Mouse (Mus musculus) intestine, embryonic 14.5 days (tissue): ENCODE results near the gene Prps1. TPM values are rescaled to one million over a fixed set of nuclear protein-coding genes. Genes with fewer than 3 reads are reported as not detected.
A peak's percentile ranks its signal among the peaks of the same experiment; 100 is the strongest.
"Not testable (repeated sequence)": the region's sequence is repeated elsewhere in the genome, so short reads cannot be mapped to it uniquely, and the experiment has no call there.

Experiments
- ATAC-seq: fragments of 200-750 bp; cut with Nextera tagmentation; replicated peaks from 2 replicates; pipeline ENCODE4 v1.8.0; 2017; ENCODE audit warnings: low read depth, moderate number of reproducible peaks, moderate TSS enrichment, moderate library complexity; ENCODE audit not compliant: low FRiP score, low TSS enrichment
- DNase-seq: peaks from one replicate; pipeline ENCODE4 v3.0.0-alpha.2; 2018; ENCODE audit warnings: low spot score
- H3K27ac ChIP-seq: fragments of 300-500 bp; sonication (generic); 2 replicates; pipeline ENCODE4 v1.5.1; 2014; ENCODE audit warnings: low read depth, mild to moderate bottlenecking, control low read depth
- H3K27me3 ChIP-seq: fragments of 300-500 bp; sonication (generic); replicated peaks from 2 replicates; pipeline ENCODE4 v1.6.1; 2014; ENCODE audit warnings: low read length, control low read depth; ENCODE audit not compliant: control insufficient read depth, insufficient read depth
- H3K36me3 ChIP-seq: fragments of 300-500 bp; sonication (generic); 2 replicates; pipeline ENCODE4 v1.6.1; 2014; ENCODE audit warnings: low read length, control low read depth; ENCODE audit not compliant: control insufficient read depth, insufficient read depth
- H3K4me1 ChIP-seq: fragments of 300-500 bp; sonication (generic); replicated peaks from 2 replicates; pipeline ENCODE4 v1.6.1; 2014; ENCODE audit warnings: low read length, control low read depth, mixed read lengths; ENCODE audit not compliant: control insufficient read depth, insufficient read depth
- H3K4me2 ChIP-seq: fragments of 300-500 bp; sonication (generic); 2 replicates; pipeline ENCODE4 v1.6.1; 2014; ENCODE audit warnings: low read length
- H3K4me3 ChIP-seq: fragments of 300-500 bp; sonication (generic); 2 replicates; pipeline ENCODE4 v1.5.1; 2014; ENCODE audit warnings: low read depth, low read length, control low read depth, mixed read lengths
- H3K9ac ChIP-seq: fragments of 300-500 bp; sonication (generic); 2 replicates; pipeline ENCODE4 v1.6.1; 2014; ENCODE audit warnings: mild to moderate bottlenecking, low read length
- H3K9me3 ChIP-seq: fragments of 300-500 bp; sonication (generic); 2 replicates; pipeline ENCODE4 v1.6.1; 2016; ENCODE audit warnings: low read length, control low read depth; ENCODE audit not compliant: control insufficient read depth
- WGBS: fragments of 180-500 bp; shearing (Covaris S2); extraction: QIAGEN DNeasy Blood & Tissue Kit; methylation state at CpG from one replicate; pipeline ENCODE4 v1.1.7; 2014; 5-methylcytosine and 5-hydroxymethylcytosine counted together
- polyA plus RNA-seq: library from polyadenylated mRNA; unstranded; fragments of >200 nt; fragmentation: Nextera tagmentation; extraction: Ambion mirVana; gene quantifications from 2 replicates; pipeline ENCODE4 v1.2.1, GENCODE M21; 2014

Gene Prps1
- polyA plus RNA-seq, 1 experiment from 2014 or later: 26.2 TPM

GRCm38 (mm10) chrX:140491884-140492571, 35.6 kb downstream of the Prps1 start:
- H3K4me3 ChIP-seq: no peak overlapping the region
- no peaks in the 10 kb centered on the region for H3K4me1 ChIP-seq
- H3K27ac ChIP-seq: no peak overlapping the region
- DNase-seq (no peak), ATAC-seq (no peak)
- no peaks in the 10 kb centered on the region for H3K9me3 ChIP-seq
- no peak overlapping the region for H3K9ac ChIP-seq
- H3K36me3 ChIP-seq: no peaks in the 10 kb centered on the region
- H3K4me2 ChIP-seq: no peak overlapping the region
- H3K27me3 ChIP-seq: 0 out of 2 replicates have a peak, but pooled peaks cover 15% of the 10 kb centered on the region
- 50% methylated on average over 10 of the region's 10 CpGs for WGBS

- no peak overlapping the region for H3K4me3 ChIP-seq
- DNase-seq (no peak), ATAC-seq (no peak)
- no peak overlapping the region for H3K4me2 ChIP-seq
- no peaks in the 10 kb centered on the region for H3K9me3 ChIP-seq
- 64% methylated on average over 7 of the region's 7 CpGs for WGBS
- H3K9ac ChIP-seq: no peak overlapping the region
- no peaks in the 10 kb centered on the region for H3K36me3 ChIP-seq
- no peaks in the 10 kb centered on the region for H3K4me1 ChIP-seq
- H3K27ac ChIP-seq: no peak overlapping the region
- 0 out of 2 replicates have a peak, but pooled peaks cover 15% of the 10 kb centered on the region for H3K27me3 ChIP-seq
Observed at GRCm38 (mm10) chrX:140493527-140494029, 37.2 kb downstream of the Prps1 start.

GRCm38 (mm10) chrX:140494170-140494569, 37.8 kb downstream of the Prps1 start:
- no peak overlapping the region for H3K9ac ChIP-seq
- H3K27ac ChIP-seq: no peak overlapping the region
- H3K4me2 ChIP-seq: no peak overlapping the region
- H3K36me3 ChIP-seq: no peaks in the 10 kb centered on the region
- ATAC-seq (no peak), DNase-seq (no peak)
- no peaks in the 10 kb centered on the region for H3K9me3 ChIP-seq
- H3K27me3 ChIP-seq: 0 out of 2 replicates have a peak, but pooled peaks cover 15% of the 10 kb centered on the region
- no peak overlapping the region for H3K4me3 ChIP-seq
- H3K4me1 ChIP-seq: no peaks in the 10 kb centered on the region
- WGBS: 79% methylated on average over 6 of the region's 6 CpGs

- H3K36me3 ChIP-seq: not testable (repeated sequence)
- 58% methylated on average over 4 of the region's 4 CpGs for WGBS
Observed at GRCm38 (mm10) chrX:140498431-140498830, 42.0 kb downstream of the Prps1 start.

GRCm38 (mm10) chrX:140500306-140500705, 43.9 kb downstream of the Prps1 start:
- no peaks in the 10 kb centered on the region for H3K9me3 ChIP-seq
- no peak overlapping the region for H3K4me2 ChIP-seq
- ATAC-seq (no peak), DNase-seq (no peak)
- WGBS: 78% methylated on average over 5 of the region's 5 CpGs
- H3K4me1 ChIP-seq: no peaks in the 10 kb centered on the region
- no peak overlapping the region for H3K27ac ChIP-seq
- no peak overlapping the region for H3K9ac ChIP-seq
- H3K36me3 ChIP-seq: no peaks in the 10 kb centered on the region
- H3K27me3 ChIP-seq: no peaks in the 10 kb centered on the region; the same call in 1 of the 2 replicates
- H3K4me3 ChIP-seq: no peak overlapping the region

More at GRCm38 (mm10) chrX:140498431-140498830, 42.0 kb downstream of the Prps1 start:
- not testable (repeated sequence) for H3K4me2 ChIP-seq, H3K27ac ChIP-seq, H3K9ac ChIP-seq, DNase-seq, H3K4me1 ChIP-seq, H3K4me3 ChIP-seq, ATAC-seq, H3K27me3 ChIP-seq, H3K9me3 ChIP-seq

GRCm38 (mm10) chrX:140501401-140502301, 45.2 kb downstream of the Prps1 start:
- Histone ChIP-seq H3K9ac (no peak overlapping the region), H3K4me2 (no peak overlapping the region), H3K4me1 (no peaks in the 10 kb centered on the region), H3K27me3 (no peaks in the 10 kb centered on the region; the same call in 1 of the 2 replicates), H3K36me3 (no peaks in the 10 kb centered on the region), H3K9me3 (no peaks in the 10 kb centered on the region), H3K4me3 (no peak overlapping the region), H3K27ac (no peak overlapping the region)
- WGBS: 52% methylated on average over 9 of the region's 9 CpGs
- ATAC-seq: no peak
- no peak for DNase-seq

- H3K4me3 ChIP-seq: no peak overlapping the region
- H3K36me3 ChIP-seq: no peaks in the 10 kb centered on the region
- peak; percentile 58 for DNase-seq
- H3K27ac ChIP-seq: no peak overlapping the region
- no peak overlapping the region for H3K9ac ChIP-seq
- no peaks in the 10 kb centered on the region; the same call in 1 of the 2 replicates for H3K27me3 ChIP-seq
- 18% methylated on average over 7 of the region's 7 CpGs for WGBS
- H3K9me3 ChIP-seq: no peaks in the 10 kb centered on the region
- no peaks in the 10 kb centered on the region for H3K4me1 ChIP-seq
- peak; percentile 36; the same call in 1 of the 2 replicates for ATAC-seq
- H3K4me2 ChIP-seq: no peak overlapping the region
Observed at GRCm38 (mm10) chrX:140503905-140504304, 47.5 kb downstream of the Prps1 start.

- Histone ChIP-seq H3K4me3 (no peak overlapping the region), H3K4me1 (peaks cover under 1% of the 10 kb centered on the region; the same call in 1 of the 2 replicates), H3K9ac (no peak overlapping the region), H3K27me3 (no peaks in the 10 kb centered on the region; the same call in 1 of the 2 replicates), H3K4me2 (no peak overlapping the region), H3K36me3 (no peaks in the 10 kb centered on the region), H3K27ac (no peak overlapping the region), H3K9me3 (no peaks in the 10 kb centered on the region)
- WGBS: 57% methylated on average over 15 of the region's 15 CpGs
- DNase-seq (no peak), ATAC-seq (peak; percentile 58; the same call in 1 of the 2 replicates)
Observed at GRCm38 (mm10) chrX:140505497-140506238, 49.3 kb downstream of the Prps1 start.
